Mouse (Mus musculus) megakaryocyte, embryonic 14.5 days (primary cell): ENCODE data around the gene Prss22.

Experiments used
- FLI1 ChIP-seq: IDR thresholded peaks from 2 replicates; pipeline ENCODE4 v1.6.1; 2012; ENCODE audit warnings: low read length, inconsistent platforms, mixed read lengths
- GATA1 ChIP-seq: IDR thresholded peaks from 3 replicates; pipeline ENCODE4 v1.6.1; 2012; ENCODE audit warnings: mixed read lengths, low read length, inconsistent platforms, borderline replicate concordance

DNA sequence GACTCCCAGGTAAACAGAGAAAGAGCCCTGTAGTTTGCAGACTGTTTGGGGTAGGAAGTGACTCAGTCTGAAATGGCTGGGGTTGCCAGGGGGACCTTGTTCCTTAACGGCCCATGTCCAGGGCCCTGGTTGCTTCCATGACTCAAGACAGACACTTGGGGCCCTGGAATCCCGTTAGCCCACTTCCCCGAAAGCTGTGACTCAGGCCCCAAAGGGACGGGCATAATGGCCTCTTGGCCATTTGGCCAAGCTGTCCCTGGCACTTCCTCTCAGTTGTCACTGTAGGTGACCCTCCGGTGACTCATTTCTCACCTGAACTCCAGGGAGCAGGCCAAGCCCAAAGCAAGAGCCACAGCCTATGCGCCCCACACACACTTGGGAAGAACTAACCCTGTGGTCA lies 483 bp upstream of the Prss22 start:
- no peak for TF ChIP-seq GATA1
- TF ChIP-seq FLI1: no peak
